Mouse (Mus musculus) midbrain, embryonic 14.5 days (tissue): ENCODE measurements around the gene Mlst8. TPM values are rescaled to one million over a fixed set of nuclear protein-coding genes. Genes with fewer than 3 reads are reported as not detected.
"Not testable (repeated sequence)": the region's sequence is repeated elsewhere in the genome, so short reads cannot be mapped to it uniquely, and the experiment has no call there.

Experiments
- ATAC-seq: fragments of 200-750 bp; cut with Nextera tagmentation; 2 replicates; pipeline ENCODE4 v1.8.0; 2017; ENCODE audit warnings: moderate number of reproducible peaks, moderate library complexity; ENCODE audit not compliant: low FRiP score, low TSS enrichment
- DNase-seq: peaks from one replicate; pipeline ENCODE4 v3.0.0-alpha.2; 2015
- H3K27ac ChIP-seq: fragments of 300-500 bp; sonication (generic); replicated peaks from 2 replicates; pipeline ENCODE4 v1.5.1; 2014; ENCODE audit warnings: mild to moderate bottlenecking, low read depth, low read length, moderate library complexity
- H3K27me3 ChIP-seq: fragments of 300-500 bp; sonication (generic); 2 replicates; pipeline ENCODE4 v1.6.1; 2014; ENCODE audit warnings: low read length, control low read depth, mixed read lengths; ENCODE audit not compliant: control insufficient read depth, insufficient read depth
- H3K36me3 ChIP-seq: fragments of 300-500 bp; sonication (generic); 2 replicates; pipeline ENCODE4 v1.6.1; 2014; ENCODE audit warnings: low read length, control low read depth; ENCODE audit not compliant: control insufficient read depth, insufficient read depth
- H3K4me1 ChIP-seq: fragments of 300-500 bp; sonication (generic); 2 replicates; pipeline ENCODE4 v1.6.1; 2014; ENCODE audit warnings: mild to moderate bottlenecking, antibody characterized with exemption, low read length, control low read depth; ENCODE audit not compliant: control insufficient read depth, insufficient read depth
- H3K4me2 ChIP-seq: fragments of 300-500 bp; sonication (generic); 2 replicates; pipeline ENCODE4 v1.6.1; 2014; ENCODE audit warnings: mild to moderate bottlenecking, low read length, moderate library complexity
- H3K4me3 ChIP-seq: fragments of 300-500 bp; sonication (generic); replicated peaks from 2 replicates; pipeline ENCODE4 v1.5.1; 2014; ENCODE audit warnings: low read depth, low read length
- H3K9ac ChIP-seq: fragments of 300-500 bp; sonication (generic); replicated peaks from 2 replicates; pipeline ENCODE4 v1.6.1; 2014; ENCODE audit warnings: mild to moderate bottlenecking, low read length, moderate library complexity
- H3K9me3 ChIP-seq: fragments of 300-500 bp; sonication (generic); 2 replicates; pipeline ENCODE4 v1.6.1; 2016; ENCODE audit warnings: low read length, control low read depth, mixed read lengths; ENCODE audit not compliant: control insufficient read depth
- WGBS: fragments of 180-500 bp; shearing (Covaris S2); extraction: QIAGEN DNeasy Blood & Tissue Kit; methylation state at CpG from one replicate; pipeline ENCODE4 v1.1.7; 2014; 5-methylcytosine and 5-hydroxymethylcytosine counted together
- polyA plus RNA-seq: library from polyadenylated mRNA; unstranded; fragments of >200 nt; fragmentation: Nextera tagmentation; extraction: Ambion mirVana; gene quantifications from 2 replicates; pipeline ENCODE4 v1.2.1, GENCODE M21; 2014

Gene Mlst8
- polyA plus RNA-seq, 1 experiment from 2014 or later, result 36.2 TPM

GRCm38 (mm10) chr17:24427170-24427557, 51.7 kb downstream of the Mlst8 start:
- Histone ChIP-seq H3K4me3 (peak overlapping the region; percentile 57), H3K4me2 (peak overlapping the region; percentile 70), H3K9me3 (no peaks in the 10 kb centered on the region), H3K4me1 (0 out of 2 replicates have a peak, but pooled peaks cover 4% of the 10 kb centered on the region), H3K27ac (peak overlapping the region; percentile 26; the same call in 1 of the 2 replicates), H3K27me3 (no peaks in the 10 kb centered on the region), H3K9ac (peak overlapping the region; percentile 87; the same call in 1 of the 2 replicates), H3K36me3 (peaks cover 31% of the 10 kb centered on the region)
- 5% methylated on average over 8 of the region's 8 CpGs for WGBS
- no peak for ATAC-seq
- no peak for DNase-seq

GRCm38 (mm10) chr17:24426471-24427169, 52.3 kb downstream of the Mlst8 start, which contains the start of gene Eci1:
TSS of gene Eci1 (plus strand) at chr17:24426641.
- ATAC-seq, result peak; percentile 94
- peaks cover 37% of the 10 kb centered on the region for H3K36me3 ChIP-seq

DNA sequence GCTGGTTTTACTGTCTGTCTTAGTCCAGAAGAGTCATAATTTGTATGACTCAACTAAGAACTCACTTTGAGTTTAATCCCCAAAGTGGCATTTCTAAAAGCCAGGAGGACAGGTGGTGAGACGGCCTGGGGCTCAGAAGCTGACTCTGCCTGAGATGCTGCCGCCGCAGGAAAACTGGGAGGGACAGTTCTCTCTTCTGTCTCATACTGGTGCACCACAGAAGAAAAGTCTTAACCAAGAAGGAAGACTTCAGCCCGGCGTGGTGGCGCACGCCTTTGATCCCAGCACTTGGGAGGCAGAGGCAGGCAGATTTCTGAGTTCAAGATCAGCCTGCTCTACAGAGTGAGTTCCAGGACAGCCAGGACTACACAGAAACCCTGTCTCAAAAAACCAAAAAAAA, 53.0 kb downstream of the Mlst8 start:
- Histone ChIP-seq H3K27me3 (no peaks in the 10 kb centered on the region), H3K9me3 (no peaks in the 10 kb centered on the region), H3K4me3 (no peak overlapping the region), H3K36me3 (peaks cover 44% of the 10 kb centered on the region), H3K9ac (no peak overlapping the region), H3K4me2 (peak overlapping the region; percentile 70), H3K27ac (peak overlapping the region; percentile 91), H3K4me1 (0 out of 2 replicates have a peak, but pooled peaks cover 4% of the 10 kb centered on the region)
- 90% methylated on average over 7 of the region's 7 CpGs for WGBS
- no peak for ATAC-seq
- DNase-seq, result no peak

More at GRCm38 (mm10) chr17:24426471-24427169, 52.3 kb downstream of the Mlst8 start, which contains the start of gene Eci1:
- Histone ChIP-seq H3K9ac (peak within 1 kb of the TSS; percentile 87), H3K4me1 (0 out of 2 replicates have a peak, but pooled peaks cover 4% of the 10 kb centered on the region), H3K9me3 (no peaks in the 10 kb centered on the region), H3K27ac (peak within 1 kb of the TSS; percentile 91), H3K4me2 (peak within 1 kb of the TSS; percentile 70), H3K4me3 (peak within 1 kb of the TSS; percentile 57), H3K27me3 (no peaks in the 10 kb centered on the region)
- DNase-seq, result peak; percentile 90
- WGBS, result under 1% methylated on average over 48 of the region's 48 CpGs

DNA sequence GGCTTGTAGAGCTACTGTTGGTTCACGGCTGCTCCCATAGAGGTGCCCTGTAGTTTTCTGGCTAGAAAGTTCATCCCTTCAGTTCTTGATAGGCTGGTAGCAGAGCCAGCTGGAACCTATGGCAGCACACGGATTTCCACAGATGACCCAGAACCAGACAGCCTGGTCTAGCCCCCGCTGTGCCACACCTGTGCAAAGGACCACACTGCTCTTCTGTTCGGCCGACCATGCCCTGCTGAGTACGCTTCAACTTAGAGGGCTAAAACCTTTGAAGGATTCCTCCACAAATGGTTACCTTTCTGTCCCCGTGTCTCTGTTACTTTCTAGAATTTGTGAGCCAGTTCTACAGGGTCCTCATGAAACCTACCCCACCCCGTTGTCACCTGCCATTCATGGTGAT, 53.6 kb downstream of the Mlst8 start:
- not testable (repeated sequence) for ATAC-seq, H3K27ac ChIP-seq, H3K27me3 ChIP-seq, H3K4me2 ChIP-seq, H3K4me1 ChIP-seq, H3K9me3 ChIP-seq, DNase-seq, H3K9ac ChIP-seq, H3K4me3 ChIP-seq
- WGBS, result 95% methylated on average over 5 of the region's 8 CpGs
- H3K36me3 ChIP-seq, result peaks cover 50% of the 10 kb centered on the region

- H3K36me3 ChIP-seq, result peaks cover 58% of the 10 kb centered on the region
- H3K4me3 ChIP-seq, result no peak overlapping the region
- WGBS, result 96% methylated on average over 5 of the region's 5 CpGs
These were observed 54.4 kb downstream of the Mlst8 start for GRCm38 (mm10) chr17:24424489-24424888.

More at GRCm38 (mm10) chr17:24424489-24424888, 54.4 kb downstream of the Mlst8 start:
- Histone ChIP-seq H3K27ac (no peak overlapping the region), H3K9me3 (no peaks in the 10 kb centered on the region), H3K4me2 (no peak overlapping the region), H3K4me1 (0 out of 2 replicates have a peak, but pooled peaks cover 4% of the 10 kb centered on the region), H3K27me3 (no peaks in the 10 kb centered on the region), H3K9ac (no peak overlapping the region)
- ATAC-seq (no peak), DNase-seq (no peak)

Other genes starting within 250 kb of the Mlst8 start
- gene Ccnf, start 227.6 kb downstream of the Mlst8 start, polyA plus RNA-seq, result 11.1 and 16.6 TPM in 2 replicates
- gene Abca17, start 128.0 kb downstream of the Mlst8 start, polyA plus RNA-seq, result 0.18 and 0.47 TPM in 2 replicates
- 26.2 and 31.4 TPM in 2 replicates for gene Abca3, start 127.1 kb downstream of the Mlst8 start, polyA plus RNA-seq
- 331 and 345 TPM in 2 replicates for gene Rnps1, start 64.5 kb downstream of the Mlst8 start, polyA plus RNA-seq
- 26.9 and 27.7 TPM in 2 replicates for gene Eci1, start 52.4 kb downstream of the Mlst8 start, polyA plus RNA-seq
- gene Dnase1l2, start 36.0 kb downstream of the Mlst8 start, polyA plus RNA-seq, result 4.2 and 6.1 TPM in 2 replicates
- 22.7 and 22.8 TPM in 2 replicates for gene E4f1, start 8.8 kb downstream of the Mlst8 start, polyA plus RNA-seq
- 60.5 and 62.7 TPM in 2 replicates for gene Pgp, start 8.7 kb downstream of the Mlst8 start, polyA plus RNA-seq
- 0.45 TPM in 1 of 2 replicates, not detected in the other for gene Bricd5, start 5.2 kb downstream of the Mlst8 start, polyA plus RNA-seq
- 34.8 and 37.5 TPM in 2 replicates for gene Caskin1, start 9.5 kb upstream of the Mlst8 start, polyA plus RNA-seq
- 86.2 and 90.8 TPM in 2 replicates for gene Traf7, start 48.9 kb upstream of the Mlst8 start, polyA plus RNA-seq
- gene Rab26, start 55.1 kb upstream of the Mlst8 start, polyA plus RNA-seq, result 4.9 and 6.5 TPM in 2 replicates
- gene Pkd1, start 70.8 kb upstream of the Mlst8 start, polyA plus RNA-seq, result 18.0 and 28.3 TPM in 2 replicates
- gene Tsc2, start 153.6 kb upstream of the Mlst8 start, polyA plus RNA-seq, result 79.5 and 89.5 TPM in 2 replicates
- gene Nthl1, start 153.6 kb upstream of the Mlst8 start, polyA plus RNA-seq, result 6.5 and 8.9 TPM in 2 replicates
- 36.7 and 39.2 TPM in 2 replicates for gene Slc9a3r2, start 171.2 kb upstream of the Mlst8 start, polyA plus RNA-seq
- not detected in 2 replicates for gene Npw, start 179.4 kb upstream of the Mlst8 start, polyA plus RNA-seq
- gene Zfp598, start 190.6 kb upstream of the Mlst8 start, polyA plus RNA-seq, result 22.8 and 24.5 TPM in 2 replicates
- 147 and 169 TPM in 2 replicates for gene Syngr3, start 210.9 kb upstream of the Mlst8 start, polyA plus RNA-seq
- gene Gfer, start 217.1 kb upstream of the Mlst8 start, polyA plus RNA-seq, result 35.9 and 38.3 TPM in 2 replicates
- gene Noxo1, start 217.2 kb upstream of the Mlst8 start, polyA plus RNA-seq, result 1.8 and 1.9 TPM in 2 replicates
- gene Tbl3, start 228.6 kb upstream of the Mlst8 start, polyA plus RNA-seq, result 68.0 and 73.0 TPM in 2 replicates
- 0.32 TPM in 1 of 2 replicates, not detected in the other for gene Rnf151, start 239.0 kb upstream of the Mlst8 start, polyA plus RNA-seq
- 814 and 824 TPM in 2 replicates for gene Rps2, start 239.0 kb upstream of the Mlst8 start, polyA plus RNA-seq
- gene Ndufb10, start 245.4 kb upstream of the Mlst8 start, polyA plus RNA-seq, result 282 and 319 TPM in 2 replicates
- not detected in 2 replicates for gene Rpl3l, start 248.7 kb upstream of the Mlst8 start, polyA plus RNA-seq